Mouse (Mus musculus) ES-E14 (cell line): ENCODE results near the gene Ippk.

Experiments used
- CHD2 ChIP-seq: IDR thresholded peaks from 2 replicates; pipeline ENCODE4 v1.6.1; 2014; ENCODE audit warnings: mild to moderate bottlenecking, low read depth, low read length, inconsistent platforms
- HCFC1 ChIP-seq: IDR thresholded peaks from 2 replicates; pipeline ENCODE4 v1.6.1; 2012; ENCODE audit warnings: low read length, inconsistent platforms, borderline replicate concordance; ENCODE audit not compliant: insufficient read depth
- MAFK ChIP-seq: IDR thresholded peaks from 2 replicates; pipeline ENCODE4 v1.6.1; 2014; ENCODE audit warnings: mild to moderate bottlenecking, low read depth, low read length, inconsistent platforms; ENCODE audit not compliant: insufficient read depth
- ZNF384 ChIP-seq: IDR thresholded peaks from 2 replicates; pipeline ENCODE4 v1.6.1; 2012; ENCODE audit warnings: low read depth, low read length, inconsistent platforms

- no peak for TF ChIP-seq CHD2
- TF ChIP-seq HCFC1: no peak
- TF ChIP-seq MAFK: no peak
- no peak for TF ChIP-seq ZNF384
These were observed 39.8 kb downstream of the Ippk start for GRCm38 (mm10) chr13:49460692-49461414.
